Mouse (Mus musculus) small intestine, adult 2 months (tissue): Measurements from ENCODE around the gene Insr. TPM values are rescaled to one million over a fixed set of nuclear protein-coding genes. Genes with fewer than 3 reads are reported as not detected.
"Not testable (repeated sequence)": the region's sequence is repeated elsewhere in the genome, so short reads cannot be mapped to it uniquely, and the experiment has no call there.

Experiments used
- H3K27ac ChIP-seq: fragments of 200-500 bp; 2 replicates; pipeline ENCODE4 v1.5.1; 2012; ENCODE audit warnings: low read depth, low read length, control low read depth, inconsistent platforms; ENCODE audit not compliant: insufficient read depth
- H3K27me3 ChIP-seq: fragments of 200-500 bp; 2 replicates; pipeline ENCODE4 v1.6.1; 2012; ENCODE audit warnings: mild to moderate bottlenecking, moderate library complexity, low read length, inconsistent platforms; ENCODE audit not compliant: control insufficient read depth, insufficient read depth
- H3K36me3 ChIP-seq: fragments of 200-500 bp; 2 replicates; pipeline ENCODE4 v1.6.1; 2012; ENCODE audit warnings: mild to moderate bottlenecking, low read length, control low read depth, inconsistent platforms; ENCODE audit not compliant: control insufficient read depth, insufficient read depth
- H3K4me1 ChIP-seq: fragments of 200-500 bp; 2 replicates; pipeline ENCODE4 v1.6.1; 2012; ENCODE audit warnings: low read length, inconsistent platforms, mixed read lengths; ENCODE audit not compliant: control insufficient read depth, insufficient read depth, insufficient read length
- H3K4me3 ChIP-seq: fragments of 200-500 bp; 2 replicates; pipeline ENCODE4 v1.5.1; 2012; ENCODE audit warnings: low read depth, mild to moderate bottlenecking, control low read depth, inconsistent platforms, low read length, moderate library complexity
- CTCF ChIP-seq: fragments of 200-500 bp; IDR thresholded peaks from 2 replicates; pipeline ENCODE4 v1.5.1; 2012; ENCODE audit warnings: low read depth, mild to moderate bottlenecking, control low read depth, inconsistent platforms, low read length, moderate library complexity, mixed read lengths; ENCODE audit not compliant: insufficient replicate concordance, insufficient read length; ENCODE audit errors: extremely low read depth
- POLR2A ChIP-seq: fragments of 200-500 bp; IDR thresholded peaks from 2 replicates; pipeline ENCODE4 v1.6.1; 2012; ENCODE audit warnings: low read depth, mild to moderate bottlenecking, control low read depth, inconsistent platforms, low read length, moderate library complexity
- WGBS: fragments of 180-500 bp; shearing (Covaris S2); methylation state at CpG from one replicate; pipeline ENCODE4 v1.1.7; 2018; 5-methylcytosine and 5-hydroxymethylcytosine counted together
- polyA plus RNA-seq: library from polyadenylated mRNA; depleted of rRNA; stranded (reverse); fragments of >200 nt; gene quantifications from 2 replicates; pipeline ENCODE4 v1.2.3, GENCODE M21; 2012

Insr gene
- polyA plus RNA-seq, 1 experiment: 21.8 TPM

DNA sequence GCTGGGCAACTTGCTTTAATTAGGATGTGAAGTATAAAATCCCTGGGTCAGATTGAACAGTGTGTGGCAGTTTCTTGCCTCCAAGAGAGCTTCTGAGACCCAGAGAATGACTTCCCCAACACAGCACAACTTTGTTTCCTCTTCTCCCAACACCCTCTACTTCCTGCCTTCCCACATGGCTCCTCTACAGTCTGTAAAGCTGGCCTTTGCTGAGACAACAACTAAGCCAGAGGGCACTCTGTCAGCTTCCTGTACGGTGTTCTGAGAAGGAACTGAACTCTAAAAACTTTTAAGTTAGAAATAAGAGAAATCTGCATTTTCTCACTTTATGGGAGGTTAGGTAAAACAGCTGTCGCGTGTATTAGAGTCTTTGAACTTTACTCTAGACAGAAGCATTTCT is 34.4 kb upstream of the Insr start:
- Histone ChIP-seq H3K36me3 (no peaks in the 10 kb centered on the region), H3K27me3 (no peaks in the 10 kb centered on the region), H3K4me3 (no peak overlapping the region), H3K27ac (no peak overlapping the region), H3K4me1 (no peaks in the 10 kb centered on the region)
- no peak for TF ChIP-seq CTCF
- WGBS: 47% methylated on average over 3 of the region's 3 CpGs

DNA sequence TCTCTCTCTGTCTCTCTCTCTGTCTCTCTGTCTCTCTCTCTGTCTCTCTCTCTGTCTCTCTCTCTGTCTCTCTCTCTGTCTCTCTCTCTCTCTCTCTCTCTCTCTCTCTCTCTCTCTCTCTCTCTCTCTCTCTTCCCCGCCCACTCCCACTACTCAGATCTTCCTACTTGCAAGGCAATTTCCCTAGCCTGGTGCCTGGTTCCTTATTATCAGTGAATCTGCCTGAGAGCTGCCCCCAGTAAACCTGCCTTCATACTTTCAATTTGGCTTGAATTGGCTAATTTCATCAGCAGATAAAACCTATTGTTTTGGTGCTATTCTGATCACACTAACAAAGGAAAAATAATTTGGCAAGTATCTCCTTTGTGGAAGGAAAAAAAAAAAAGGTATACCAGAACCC is 34.0 kb upstream of the Insr start:
- H3K4me1 ChIP-seq, H3K27ac ChIP-seq, H3K27me3 ChIP-seq, H3K36me3 ChIP-seq, H3K4me3 ChIP-seq: not testable (repeated sequence)
- 91% methylated on average over 1 of the region's 1 CpGs for WGBS

DNA sequence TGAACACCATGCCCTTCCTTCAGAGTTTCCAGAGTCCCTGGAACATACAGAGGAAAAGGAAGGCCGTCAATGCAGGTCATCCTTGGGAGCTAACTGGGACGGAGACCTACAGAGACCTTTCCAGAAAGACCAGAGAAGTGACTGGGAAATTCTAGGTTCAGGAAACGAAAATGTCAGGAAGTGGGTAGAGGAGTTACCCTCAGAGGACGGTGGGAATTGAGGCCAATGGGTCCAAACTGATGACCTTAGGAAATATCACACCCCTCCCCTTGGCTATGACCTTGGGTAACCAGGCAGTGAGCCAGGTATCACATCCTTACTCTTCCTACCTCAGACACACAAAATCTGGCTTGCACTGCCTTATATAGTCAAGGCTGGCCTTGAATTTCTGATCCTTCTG is 32.1 kb upstream of the Insr start:
- Histone ChIP-seq H3K4me3 (no peak overlapping the region), H3K36me3 (no peaks in the 10 kb centered on the region)
- 67% methylated on average over 4 of the region's 4 CpGs for WGBS

DNA sequence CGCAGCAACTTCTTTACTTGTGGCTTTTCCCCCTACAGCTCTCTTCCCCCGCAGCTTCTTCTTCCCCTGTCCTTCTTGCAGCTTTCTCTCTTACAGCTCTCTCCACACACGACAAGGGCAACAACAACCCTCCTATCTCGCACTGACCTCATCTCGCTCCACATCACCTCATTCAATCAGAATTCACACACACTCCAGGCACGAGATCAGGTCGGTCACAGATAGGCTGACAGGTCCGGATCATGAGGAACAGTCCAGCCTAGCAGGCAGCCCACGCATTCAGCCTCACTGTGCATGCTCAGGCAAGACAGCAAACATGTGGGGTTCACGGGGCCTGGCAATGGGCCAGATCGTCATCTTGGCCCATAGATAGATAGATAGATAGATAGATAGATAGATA is 30.2 kb upstream of the Insr start:
- Histone ChIP-seq H3K27ac (no peak overlapping the region), H3K36me3 (no peaks in the 10 kb centered on the region), H3K4me1 (no peaks in the 10 kb centered on the region), H3K4me3 (no peak overlapping the region), H3K27me3 (no peaks in the 10 kb centered on the region)
- TF ChIP-seq POLR2A: no peak
- TF ChIP-seq CTCF: no peak
- 79% methylated on average over 11 of the region's 11 CpGs for WGBS

More for the DNA sequence above, 32.1 kb upstream of the Insr start:
- TF ChIP-seq POLR2A (no peak), CTCF (no peak)
- H3K27me3 ChIP-seq: no peaks in the 10 kb centered on the region
- H3K4me1 ChIP-seq: no peaks in the 10 kb centered on the region
- H3K27ac ChIP-seq: no peak overlapping the region

DNA sequence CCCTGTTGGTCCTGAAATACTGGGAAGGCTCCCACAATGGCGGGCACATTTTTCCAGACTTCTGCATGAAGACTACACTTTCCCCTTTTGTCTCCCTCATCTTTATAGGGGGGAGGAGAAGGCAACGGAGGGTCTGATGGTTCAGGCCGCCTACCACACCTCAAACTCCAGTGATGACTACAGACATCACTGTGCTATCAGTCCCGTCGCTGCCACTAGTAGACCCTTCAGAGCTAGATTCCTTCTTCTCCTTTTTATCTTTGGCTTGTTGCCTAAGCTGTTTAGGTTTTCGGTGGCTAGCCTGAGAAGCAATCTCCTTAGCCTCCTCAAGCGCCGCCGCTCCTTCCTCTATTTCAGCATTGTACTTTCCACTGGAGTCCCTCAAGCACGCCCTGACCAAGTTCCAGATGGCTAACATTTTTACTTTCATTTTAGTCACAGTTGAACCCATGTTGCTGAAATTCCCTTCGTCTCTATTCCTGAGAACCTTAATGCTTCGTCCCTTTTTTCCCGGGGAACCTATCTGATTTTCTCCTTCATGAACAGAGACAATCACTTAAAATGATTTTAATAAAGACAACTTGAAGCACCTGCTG is 28.9 kb upstream of the Insr start:
- not testable (repeated sequence) for H3K36me3 ChIP-seq, H3K27me3 ChIP-seq, H3K27ac ChIP-seq, H3K4me1 ChIP-seq, H3K4me3 ChIP-seq
- 78% methylated on average over 13 of the region's 13 CpGs for WGBS

DNA sequence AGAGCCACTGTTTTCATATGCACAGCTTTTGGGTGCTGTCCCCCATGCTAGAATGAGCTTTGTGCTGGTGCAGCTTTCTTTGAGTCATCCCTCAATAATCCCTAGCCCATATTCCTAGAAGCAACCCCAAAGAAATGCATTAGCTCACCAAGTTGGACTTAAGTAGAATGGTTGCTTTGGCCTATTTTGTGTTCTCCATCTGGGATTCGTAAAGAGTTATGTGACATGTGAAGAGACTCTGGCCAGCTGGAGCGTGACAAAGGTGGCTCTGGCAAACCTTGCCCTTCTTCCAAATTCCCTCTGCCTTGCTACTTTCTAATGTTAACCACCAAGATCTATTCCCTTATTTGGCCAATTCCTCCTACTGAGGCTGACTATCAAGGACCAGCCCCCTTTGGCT is 22.7 kb upstream of the Insr start:
- no peaks in the 10 kb centered on the region for H3K27me3 ChIP-seq
- 81% methylated on average over 2 of the region's 2 CpGs for WGBS
- no peaks in the 10 kb centered on the region for H3K36me3 ChIP-seq
- H3K27ac ChIP-seq: no peak overlapping the region
- no peak for TF ChIP-seq CTCF
- no peak for TF ChIP-seq POLR2A
- H3K4me1 ChIP-seq: no peaks in the 10 kb centered on the region
- H3K4me3 ChIP-seq: no peak overlapping the region

DNA sequence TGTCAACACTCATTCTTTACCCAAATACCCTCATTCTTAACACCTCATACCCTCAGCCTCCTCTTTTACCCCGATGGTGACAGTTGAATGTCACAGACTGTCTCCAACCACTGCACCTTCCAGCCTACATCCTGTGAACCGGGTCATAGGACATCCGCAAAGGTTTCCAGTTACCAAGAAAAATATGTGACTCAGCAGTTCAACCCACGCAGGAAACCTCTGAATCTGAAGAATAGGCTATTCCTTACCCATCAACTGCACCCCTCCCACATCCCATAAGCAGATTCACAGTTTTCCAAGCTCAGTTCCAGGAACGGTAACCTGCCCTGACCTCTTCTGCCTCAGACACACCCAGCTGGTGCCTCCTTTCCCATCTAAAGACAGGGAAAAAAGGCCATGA is 19.9 kb upstream of the Insr start:
- no peak for TF ChIP-seq CTCF
- Histone ChIP-seq H3K4me3 (no peak overlapping the region), H3K4me1 (no peaks in the 10 kb centered on the region), H3K27ac (no peak overlapping the region), H3K27me3 (no peaks in the 10 kb centered on the region), H3K36me3 (no peaks in the 10 kb centered on the region)
- WGBS: 72% methylated on average over 5 of the region's 5 CpGs

DNA sequence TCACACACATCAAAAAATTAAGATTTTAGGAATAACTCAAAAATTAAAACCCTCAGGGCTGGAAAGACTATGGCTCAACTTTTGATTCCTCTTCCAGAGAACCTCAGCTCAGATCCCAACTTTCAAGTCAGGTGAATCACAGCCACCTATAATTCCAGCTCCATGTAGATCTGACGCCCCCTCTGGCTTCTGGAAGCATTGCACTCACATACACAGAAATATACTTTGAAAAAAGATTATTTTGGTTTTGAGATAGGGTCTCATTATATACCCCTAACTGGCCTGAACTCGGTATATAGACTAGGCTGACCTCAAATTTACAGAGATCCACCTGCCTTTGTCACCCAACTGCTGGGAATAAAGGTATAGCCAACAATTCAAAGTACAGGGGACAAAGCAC is 6.4 kb upstream of the Insr start:
- no peak overlapping the region for H3K4me3 ChIP-seq
- TF ChIP-seq POLR2A (no peak), CTCF (no peak)
- H3K27me3 ChIP-seq: no peaks in the 10 kb centered on the region
- H3K4me1 ChIP-seq: no peaks in the 10 kb centered on the region
- H3K27ac ChIP-seq: no peak overlapping the region
- 47% methylated on average over 2 of the region's 2 CpGs for WGBS
- no peaks in the 10 kb centered on the region for H3K36me3 ChIP-seq
